Mouse (Mus musculus): ENCODE measurements around the gene Sgcb. TPM values are rescaled to one million over a fixed set of nuclear protein-coding genes. Genes with fewer than 3 reads are reported as not detected.

Gene Sgcb
- polyA plus RNA-seq, 1 experiment, result 1.1 TPM

DNA sequence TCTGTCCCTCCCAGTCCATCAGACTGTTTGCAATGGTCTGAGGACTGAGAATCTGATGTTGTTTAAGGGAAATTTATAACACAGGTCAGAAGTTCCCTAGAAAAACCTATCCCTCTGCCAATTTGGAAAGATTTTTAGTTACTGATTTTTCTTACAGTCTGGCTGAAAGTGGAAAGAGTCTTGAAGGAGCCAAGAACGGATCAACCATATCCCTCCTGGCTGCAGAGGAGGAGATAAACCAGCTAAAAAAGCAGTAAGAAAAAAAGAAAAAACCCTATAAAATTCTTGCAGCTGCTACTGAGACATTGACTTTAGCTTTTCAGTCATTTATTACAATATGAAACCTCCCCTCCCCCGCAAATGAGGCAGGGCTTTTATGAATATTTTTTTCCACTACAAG lies 19.1 kb upstream of the Sgcb start:
- Histone ChIP-seq H3K4me3 (ENCODE audit: low read depth, low read length) (no peak overlapping the region), H3K27me3 (ENCODE audit: control insufficient read depth, insufficient read depth, low read length) (no peaks in the 10 kb centered on the region), H3K27ac (ENCODE audit: insufficient read depth, low read depth, low read length) (no peak overlapping the region), H3K4me1 (ENCODE audit: control insufficient read depth, insufficient read depth, insufficient read length, low read length) (no peaks in the 10 kb centered on the region), H3K36me3 (ENCODE audit: control insufficient read depth, insufficient read depth, low read length) (no peaks in the 10 kb centered on the region)
- TF ChIP-seq POLR2A (IDR thresholded peaks at IDR 0.05; ENCODE audit: low read depth, low read length) (no peak), CTCF (IDR thresholded peaks at IDR 0.05; ENCODE audit: extremely low read depth, insufficient read length, insufficient replicate concordance, low read depth, low read length) (no peak)
- WGBS, result 78% methylated on average over 2 of the region's 2 CpGs

DNA sequence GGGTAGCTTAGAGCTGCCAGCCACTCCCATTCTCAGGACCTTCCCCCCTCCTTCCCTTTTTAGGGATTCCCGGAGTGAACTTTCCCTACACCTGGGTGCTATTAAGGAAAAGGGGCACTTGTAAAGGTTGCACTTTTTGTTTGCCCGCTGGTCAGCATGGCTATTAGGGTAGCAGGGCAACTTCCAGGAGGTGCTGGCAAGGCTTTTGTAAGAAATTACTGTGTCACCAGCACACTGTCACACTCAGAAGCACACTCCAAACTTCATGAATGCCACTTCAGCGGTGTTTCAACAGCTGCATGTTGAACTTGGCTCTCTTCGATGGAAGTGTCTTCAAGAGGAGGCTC lies 4.2 kb upstream of the Sgcb start:
- 3% methylated on average over 4 of the region's 4 CpGs for WGBS
- H3K27me3 ChIP-seq (ENCODE audit: control insufficient read depth, insufficient read depth, low read length), result peaks cover 46% of the 10 kb centered on the region
- H3K36me3 ChIP-seq (ENCODE audit: control insufficient read depth, insufficient read depth, low read length), result no peaks in the 10 kb centered on the region
- peaks cover 7% of the 10 kb centered on the region for H3K4me1 ChIP-seq (ENCODE audit: control insufficient read depth, insufficient read depth, insufficient read length, low read length)
- H3K4me3 ChIP-seq (ENCODE audit: low read depth, low read length), result peak overlapping the region; percentile 56; the same call in 1 of the 2 replicates
- no peak overlapping the region for H3K27ac ChIP-seq (ENCODE audit: insufficient read depth, low read depth, low read length)
- no peak for TF ChIP-seq POLR2A (IDR thresholded peaks at IDR 0.05; ENCODE audit: low read depth, low read length)

DNA sequence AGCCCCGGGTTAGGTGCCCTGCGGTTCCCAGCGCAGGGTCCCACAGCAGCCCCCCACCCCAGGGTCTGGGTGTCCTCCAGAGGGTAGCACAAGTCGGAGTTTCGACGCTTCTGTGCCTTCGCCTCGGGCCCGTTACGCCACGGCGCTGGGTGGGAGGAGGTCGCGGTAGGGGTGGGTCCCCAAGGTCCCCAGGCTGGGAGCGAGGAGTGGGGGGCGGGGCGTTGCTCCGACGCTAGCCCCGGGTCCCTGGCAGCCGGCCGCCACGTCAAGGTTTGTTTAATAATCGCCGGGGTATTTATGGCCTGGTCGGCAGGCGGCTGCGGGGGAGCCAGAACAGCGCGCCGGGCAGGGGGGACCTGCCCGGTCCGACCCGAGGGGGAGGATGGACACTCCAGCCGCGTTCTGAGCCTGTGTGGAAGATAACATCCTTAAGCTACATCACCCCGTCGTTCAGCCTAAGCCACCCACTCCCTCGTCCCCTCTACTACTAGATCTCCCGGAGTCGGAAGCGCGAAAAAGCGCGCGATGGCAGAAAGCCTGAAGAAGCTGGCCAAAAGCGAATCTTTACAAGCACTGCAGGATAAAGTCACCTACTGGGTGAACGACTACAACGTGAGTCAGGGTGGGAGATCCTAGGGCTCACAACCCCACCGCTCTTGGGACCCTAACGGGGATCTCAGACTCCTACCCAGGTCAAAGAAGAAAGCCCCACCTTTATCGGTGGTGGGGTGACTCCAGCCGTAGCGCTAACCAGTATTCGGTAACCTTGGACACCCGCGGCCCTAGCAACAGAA lies 3.7 kb upstream of the Sgcb start, which contains the start of gene Spata18:
TSS of gene Spata18 (plus strand) at position 319 of the 794 bp plus-strand sequence.
- Histone ChIP-seq H3K4me3 (ENCODE audit: low read depth, low read length) (peak within 1 kb of the TSS; percentile 56), H3K27ac (ENCODE audit: insufficient read depth, low read depth, low read length) (no peak within 1 kb of the TSS), H3K27me3 (ENCODE audit: control insufficient read depth, insufficient read depth, low read length) (peaks cover 46% of the 10 kb centered on the region), H3K4me1 (ENCODE audit: control insufficient read depth, insufficient read depth, insufficient read length, low read length) (peaks cover 7% of the 10 kb centered on the region), H3K36me3 (ENCODE audit: control insufficient read depth, insufficient read depth, low read length) (no peaks in the 10 kb centered on the region)
- WGBS, result 1% methylated on average over 57 of the region's 57 CpGs
- TF ChIP-seq CTCF (IDR thresholded peaks at IDR 0.05; ENCODE audit: extremely low read depth, insufficient read length, insufficient replicate concordance, low read depth, low read length) (no peak), POLR2A (IDR thresholded peaks at IDR 0.05; ENCODE audit: low read depth, low read length) (no peak)

DNA sequence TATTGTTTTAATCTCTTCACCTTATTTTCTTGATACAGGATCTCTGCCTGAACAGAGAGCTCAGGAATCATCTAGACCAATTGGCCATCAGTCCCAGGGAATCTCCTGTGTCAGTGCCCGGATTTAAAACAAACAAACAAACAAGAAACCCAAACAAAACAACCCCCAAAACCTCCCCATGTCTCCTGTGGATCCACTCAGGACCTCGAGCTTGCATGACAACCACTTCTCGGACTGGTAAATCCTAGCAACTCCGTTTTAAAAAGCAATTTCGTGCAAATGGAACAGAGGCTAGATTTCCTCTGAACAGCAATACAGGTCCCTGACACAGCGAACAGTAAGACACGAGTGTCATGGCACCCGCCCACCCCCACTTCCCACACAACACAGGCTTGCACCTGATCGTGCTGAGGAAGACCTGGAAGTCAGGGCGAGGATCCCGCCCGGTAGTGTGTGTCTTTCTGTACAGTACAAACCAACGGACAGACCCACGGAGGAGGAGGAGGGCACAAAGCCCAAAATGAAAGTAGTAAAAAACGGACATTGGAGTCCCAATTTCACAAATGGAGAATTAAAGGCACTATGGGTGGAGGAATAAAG lies 2.9 kb upstream of the Sgcb start:
- 3% methylated on average over 15 of the region's 15 CpGs for WGBS
- peak overlapping the region; percentile 56 for H3K4me3 ChIP-seq (ENCODE audit: low read depth, low read length)
- peaks cover 44% of the 10 kb centered on the region for H3K27me3 ChIP-seq (ENCODE audit: control insufficient read depth, insufficient read depth, low read length)
- TF ChIP-seq CTCF (IDR thresholded peaks at IDR 0.05; ENCODE audit: extremely low read depth, insufficient read length, insufficient replicate concordance, low read depth, low read length), result no peak
- TF ChIP-seq POLR2A (IDR thresholded peaks at IDR 0.05; ENCODE audit: low read depth, low read length), result no peak
- no peak overlapping the region for H3K27ac ChIP-seq (ENCODE audit: insufficient read depth, low read depth, low read length)
- H3K36me3 ChIP-seq (ENCODE audit: control insufficient read depth, insufficient read depth, low read length), result no peaks in the 10 kb centered on the region
- H3K4me1 ChIP-seq (ENCODE audit: control insufficient read depth, insufficient read depth, insufficient read length, low read length), result peaks cover 7% of the 10 kb centered on the region

DNA sequence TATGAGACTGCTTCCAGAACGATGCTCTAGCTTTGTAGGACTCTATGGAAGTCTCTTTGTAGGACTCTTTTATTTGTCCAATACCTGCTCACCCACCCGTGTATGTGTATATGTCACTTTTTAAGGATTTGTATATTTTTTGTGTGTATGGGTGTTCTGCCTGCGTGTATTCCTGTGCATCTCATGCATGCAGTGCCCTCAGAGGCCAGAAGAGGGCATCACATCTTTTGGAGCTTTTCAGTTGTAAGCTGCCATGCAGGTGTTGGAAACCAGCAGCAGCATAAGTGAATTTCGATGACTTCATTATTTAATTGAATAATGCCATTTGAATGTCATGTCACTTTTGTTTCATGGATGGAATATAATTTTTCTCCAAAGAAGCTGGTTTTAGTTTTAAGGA lies 5.5 kb downstream of the Sgcb start:
- no peaks in the 10 kb centered on the region for H3K36me3 ChIP-seq (ENCODE audit: control insufficient read depth, insufficient read depth, low read length)
- H3K4me1 ChIP-seq (ENCODE audit: control insufficient read depth, insufficient read depth, insufficient read length, low read length), result peaks cover 3% of the 10 kb centered on the region
- no peak for TF ChIP-seq POLR2A (IDR thresholded peaks at IDR 0.05; ENCODE audit: low read depth, low read length)
- TF ChIP-seq CTCF (IDR thresholded peaks at IDR 0.05; ENCODE audit: extremely low read depth, insufficient read length, insufficient replicate concordance, low read depth, low read length), result peak; percentile 32; the same call in 1 of the 2 replicates
- peaks cover 1% of the 10 kb centered on the region; the same call in 1 of the 2 replicates for H3K27me3 ChIP-seq (ENCODE audit: control insufficient read depth, insufficient read depth, low read length)
- no peak overlapping the region for H3K27ac ChIP-seq (ENCODE audit: insufficient read depth, low read depth, low read length)
- H3K4me3 ChIP-seq (ENCODE audit: low read depth, low read length), result no peak overlapping the region
- 94% methylated on average over 4 of the region's 4 CpGs for WGBS

DNA sequence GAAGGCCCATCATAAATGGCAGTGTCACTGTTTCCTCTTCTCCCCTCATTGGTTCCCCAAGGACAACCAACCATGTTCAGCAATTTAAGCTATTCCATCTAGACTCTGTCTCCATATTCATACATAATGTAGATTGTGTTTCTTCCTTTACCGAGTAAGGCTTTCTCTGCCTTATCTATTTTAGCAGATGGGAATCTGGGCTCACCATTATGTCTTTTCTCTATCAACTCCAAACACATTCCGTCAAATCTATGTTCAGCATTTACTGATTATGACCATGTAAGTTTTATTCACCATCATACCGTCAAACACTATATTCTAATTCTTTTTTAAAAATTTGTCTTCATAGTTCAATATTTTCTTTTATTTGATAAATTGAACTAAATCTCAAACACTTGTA lies 6.5 kb downstream of the Sgcb start:
- H3K27ac ChIP-seq (ENCODE audit: insufficient read depth, low read depth, low read length), result no peak overlapping the region
- H3K4me3 ChIP-seq (ENCODE audit: low read depth, low read length), result no peak overlapping the region
- H3K4me1 ChIP-seq (ENCODE audit: control insufficient read depth, insufficient read depth, insufficient read length, low read length), result peaks cover 2% of the 10 kb centered on the region; the same call in 1 of the 2 replicates
- 95% methylated on average over 3 of the region's 3 CpGs for WGBS
- no peaks in the 10 kb centered on the region for H3K27me3 ChIP-seq (ENCODE audit: control insufficient read depth, insufficient read depth, low read length)
- no peaks in the 10 kb centered on the region for H3K36me3 ChIP-seq (ENCODE audit: control insufficient read depth, insufficient read depth, low read length)
- TF ChIP-seq POLR2A (IDR thresholded peaks at IDR 0.05; ENCODE audit: low read depth, low read length) (no peak), CTCF (IDR thresholded peaks at IDR 0.05; ENCODE audit: extremely low read depth, insufficient read length, insufficient replicate concordance, low read depth, low read length) (no peak)

DNA sequence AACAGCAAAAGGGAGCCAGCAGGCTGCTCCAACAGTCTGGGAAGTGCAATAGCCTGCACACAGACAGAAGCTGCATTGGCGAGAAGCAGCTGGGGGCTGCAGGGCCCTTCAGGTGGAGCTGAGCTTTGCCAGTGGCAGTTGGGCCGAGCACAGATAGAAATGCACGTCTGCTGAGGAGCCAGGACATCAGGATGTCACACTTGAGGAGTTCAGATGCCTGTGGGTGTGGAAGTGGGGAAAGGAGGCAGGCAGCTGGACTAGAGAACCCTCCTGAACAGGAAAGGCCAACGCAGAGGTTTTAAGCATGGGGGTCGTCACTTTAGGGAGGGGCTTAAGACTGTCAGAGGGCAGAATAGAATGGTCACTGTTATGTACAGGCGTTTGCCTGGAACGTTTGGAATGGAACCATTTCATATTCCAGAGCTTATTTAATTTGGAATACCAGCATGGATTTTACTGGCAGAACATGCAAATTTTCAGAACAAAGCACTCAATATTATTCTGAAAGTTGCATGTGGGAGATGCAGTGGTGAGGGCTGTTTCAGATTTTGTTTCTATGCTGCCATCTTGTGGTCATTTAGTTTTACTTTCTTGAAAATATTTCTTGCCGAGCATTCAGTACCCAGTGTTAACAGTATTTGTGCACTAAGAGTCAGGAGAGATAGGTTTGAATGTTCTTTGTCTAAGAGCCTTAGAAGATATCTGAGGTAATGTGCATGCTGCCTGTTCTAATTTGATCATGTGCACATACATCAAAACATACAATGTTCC lies 10.1 kb downstream of the Sgcb start:
- no peaks in the 10 kb centered on the region for H3K27me3 ChIP-seq (ENCODE audit: control insufficient read depth, insufficient read depth, low read length)
- WGBS, result 49% methylated on average over 8 of the region's 8 CpGs
- H3K36me3 ChIP-seq (ENCODE audit: control insufficient read depth, insufficient read depth, low read length), result no peaks in the 10 kb centered on the region
- no peak overlapping the region for H3K27ac ChIP-seq (ENCODE audit: insufficient read depth, low read depth, low read length)
- no peak overlapping the region for H3K4me3 ChIP-seq (ENCODE audit: low read depth, low read length)
- no peak for TF ChIP-seq POLR2A (IDR thresholded peaks at IDR 0.05; ENCODE audit: low read depth, low read length)
- TF ChIP-seq CTCF (IDR thresholded peaks at IDR 0.05; ENCODE audit: extremely low read depth, insufficient read length, insufficient replicate concordance, low read depth, low read length), result no peak
- peaks cover 2% of the 10 kb centered on the region; the same call in 1 of the 2 replicates for H3K4me1 ChIP-seq (ENCODE audit: control insufficient read depth, insufficient read depth, insufficient read length, low read length)
